8 mouse cellular contexts compared by ENCODE assay signal in genomic region chr11:59306461-59307421, GRCm38 (mm10). TPM values are rescaled to one million over a fixed set of nuclear protein-coding genes. Genes with fewer than 3 reads are reported as not detected.
DNase-seq lines count a peak whose midpoint lies in the region; ATAC-seq and TF ChIP-seq lines count a peak whose summit lies in the region.

Wnt9a (plus strand) TSS chr11:59306928.

- no peak within 1 kb of the TSS for H3K27ac ChIP-seq in forebrain, embryonic 14.5 days (ENCODE audit: low read depth, low read length)
- H3K27ac ChIP-seq in midbrain, embryonic 10.5 days (replicated peaks), result peak within 1 kb of the TSS; percentile 82

- peak within 1 kb of the TSS; percentile 82 for H3K4me3 ChIP-seq in E14TG2a.4 (replicated peaks; ENCODE audit: low read length)
- H3K4me3 ChIP-seq in forebrain, embryonic 14.5 days (ENCODE audit: low read depth, low read length), result peak within 1 kb of the TSS; percentile 47
- peak within 1 kb of the TSS; percentile 68 for H3K4me3 ChIP-seq in midbrain, embryonic 10.5 days

- H3K9me3 ChIP-seq in E14TG2a.4 (ENCODE audit: low read length), result no peaks in the 10 kb centered on the region
- H3K9me3 ChIP-seq in forebrain, embryonic 14.5 days (replicated peaks; ENCODE audit: control insufficient read depth, low read length), result no peaks in the 10 kb centered on the region
- no peaks in the 10 kb centered on the region for H3K9me3 ChIP-seq in midbrain, embryonic 10.5 days (replicated peaks)

- DNase-seq in NIH3T3 (ENCODE audit: low read depth), result peak; percentile 85
- DNase-seq in forebrain, embryonic 14.5 days (ENCODE audit: low spot score), result peak; percentile 45
- peak; percentile 77 to 80 for DNase-seq in heart, postnatal 36 days
- peak in 1 of 2 experiments; percentile 42 for DNase-seq in left cerebral cortex, postnatal 25 days (ENCODE audit: low spot score in 2 of 2)
- peak; percentile 61 for DNase-seq in midbrain, embryonic 10.5 days (ENCODE audit: low spot score)
- peak; percentile 40 for DNase-seq in testis, postnatal 14 days (ENCODE audit: low spot score)
- no peak for DNase-seq in spleen, postnatal 10 days (ENCODE audit: low spot score in 2 of 2)

- H3K36me3 ChIP-seq in E14TG2a.4 (ENCODE audit: insufficient read depth, low read length), result no peaks in the 10 kb centered on the region
- H3K36me3 ChIP-seq in forebrain, embryonic 14.5 days (ENCODE audit: control insufficient read depth, insufficient read depth, low read length), result no peaks in the 10 kb centered on the region
- H3K36me3 ChIP-seq in midbrain, embryonic 10.5 days, result no peaks in the 10 kb centered on the region

- peak; percentile 42 for ATAC-seq in forebrain, embryonic 14.5 days

- WGBS in forebrain, embryonic 14.5 days, result 1% methylated on average over 88 of the region's 128 CpGs
- 2% methylated on average over 125 of the region's 128 CpGs for WGBS in midbrain, embryonic 10.5 days

- no peak for TF ChIP-seq CTCF in E14TG2a.4 (conservative IDR thresholded peaks at IDR 0.05; ENCODE audit: low read length)

- peak within 1 kb of the TSS; percentile 81 for H3K4me2 ChIP-seq in forebrain, embryonic 14.5 days (ENCODE audit: low read length)

- intact Hi-C loops in heart, postnatal 36 days (cut with DNase I), result loop anchor here (5.0 kb wide), 1 partner anchor 121 kb away; no protein-coding TSS in a partner anchor
- intact Hi-C loops in left cerebral cortex, postnatal 25 days (cut with DNase I), result loop anchor here (1.0 kb wide), 1 partner anchor 24 kb away; no protein-coding TSS in a partner anchor

- peak within 1 kb of the TSS; percentile 66 for H3K9ac ChIP-seq in forebrain, embryonic 14.5 days (ENCODE audit: low read length)

- peaks cover 78% of the 10 kb centered on the region for H3K27me3 ChIP-seq in E14TG2a.4 (ENCODE audit: insufficient read depth, low read length)
- peaks cover 58% of the 10 kb centered on the region for H3K27me3 ChIP-seq in forebrain, embryonic 14.5 days (replicated peaks; ENCODE audit: control insufficient read depth, insufficient read depth, low read length)
- H3K27me3 ChIP-seq in midbrain, embryonic 10.5 days (ENCODE audit: low read depth, poor library complexity, severe bottlenecking), result peaks cover 93% of the 10 kb centered on the region

- H3K4me1 ChIP-seq in E14TG2a.4 (replicated peaks; ENCODE audit: low read depth, low read length), result peaks cover 47% of the 10 kb centered on the region
- peaks cover 17% of the 10 kb centered on the region for H3K4me1 ChIP-seq in forebrain, embryonic 14.5 days (ENCODE audit: control insufficient read depth, insufficient read depth, low read length)
- H3K4me1 ChIP-seq in midbrain, embryonic 10.5 days, result peaks cover 65% of the 10 kb centered on the region

RNA-seq across cellular contexts. Expression of gene Wnt9a, which starts in this region (rescaled TPM):
- 1.4 and 1.6 TPM in 2 replicates for polyA plus RNA-seq in forebrain, embryonic 14.5 days (2014; fragmentation: Nextera tagmentation; extraction: Ambion mirVana)
- 1 to 10 TPM; 6.0 to 6.2 TPM for total RNA-seq in heart, postnatal 36 days (2021)
- total RNA-seq in left cerebral cortex, postnatal 25 days (2021), result 10 to 100 TPM; 17.0 to 18.7 TPM
- polyA plus RNA-seq in midbrain, embryonic 10.5 days (2016; fragmentation: Nextera tagmentation; extraction: Ambion mirVana), result 7.8 and 9.7 TPM in 2 replicates

Comparison
In these comparisons a context has a peak if more than half of its experiments do, and no peak if none do; other contexts are left out.
1. DNase-seq: peak in NIH3T3 (single experiment), forebrain, embryonic 14.5 days (single experiment), heart, postnatal 36 days (2 of 2), midbrain, embryonic 10.5 days (single experiment) and testis, postnatal 14 days (single experiment); none in spleen, postnatal 10 days (0 of 2).
2. Peak in every context shown above with its lines, with median percentiles within 50 percentile points of each other: H3K4me3 ChIP-seq.